Mouse (Mus musculus): Measurements from ENCODE around the gene Psmd7. TPM values are rescaled to one million over a fixed set of nuclear protein-coding genes. Genes with fewer than 3 reads are reported as not detected.
A peak's percentile ranks its signal among the peaks of the same experiment; 100 is the strongest.

The Psmd7 gene
- polyA plus RNA-seq, 1 experiment, result 46.3 TPM

DNA sequence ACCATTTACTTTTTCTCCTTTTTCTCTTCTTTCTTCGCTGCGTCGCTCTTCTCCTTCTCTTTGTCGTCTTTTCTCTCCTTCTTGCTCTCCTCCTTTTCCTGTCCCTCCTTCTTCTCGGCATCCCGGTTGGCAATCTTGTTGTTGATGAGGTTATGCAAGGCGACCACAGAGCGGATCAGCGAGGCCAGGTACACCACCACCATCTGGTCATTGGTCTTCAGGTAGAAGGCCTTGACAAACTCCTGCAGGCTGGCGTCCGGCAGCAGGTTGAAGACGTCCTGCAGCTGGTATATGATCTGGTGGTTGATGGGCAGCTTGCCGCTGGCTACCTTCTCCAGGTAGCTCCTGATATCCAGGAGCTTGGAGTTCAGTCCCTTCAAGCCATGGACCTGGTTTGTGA lies 7.4 kb downstream of the Psmd7 start:
- DNase-seq (ENCODE audit: low read depth, low spot score), result no peak
- 91% methylated on average over 13 of the region's 13 CpGs for WGBS

DNA sequence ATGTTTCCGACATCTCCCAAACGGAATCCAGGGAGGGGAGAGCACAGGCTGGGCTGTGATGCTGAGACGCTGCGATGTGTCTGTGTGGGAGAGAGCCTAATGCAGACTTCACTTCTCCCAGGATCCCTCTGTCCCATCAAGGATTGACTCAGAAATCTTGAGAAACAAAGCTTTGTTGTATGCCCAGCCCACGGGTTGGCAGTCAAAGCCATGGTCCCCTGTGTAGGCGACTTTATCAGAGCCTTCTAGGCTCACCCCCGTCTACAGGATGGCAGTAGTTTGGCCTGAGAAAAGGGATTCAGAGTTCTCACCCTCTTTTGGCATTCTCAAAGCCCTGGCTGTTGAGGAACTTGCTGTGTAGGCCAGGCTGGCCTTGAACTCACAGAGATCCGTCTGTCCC lies 9.7 kb downstream of the Psmd7 start:
- DNase-seq (ENCODE audit: low read depth, low spot score), result no peak
- WGBS, result 79% methylated on average over 8 of the region's 8 CpGs

GRCm38 (mm10) chr8:107578132-107578531 lies 10.1 kb downstream of the Psmd7 start:
- no peak for DNase-seq (ENCODE audit: low read depth, low spot score)
- WGBS, result 67% methylated on average over 8 of the region's 8 CpGs

- 72% methylated on average over 4 of the region's 4 CpGs for WGBS
These were observed 10.6 kb downstream of the Psmd7 start for GRCm38 (mm10) chr8:107577640-107578039.

DNA sequence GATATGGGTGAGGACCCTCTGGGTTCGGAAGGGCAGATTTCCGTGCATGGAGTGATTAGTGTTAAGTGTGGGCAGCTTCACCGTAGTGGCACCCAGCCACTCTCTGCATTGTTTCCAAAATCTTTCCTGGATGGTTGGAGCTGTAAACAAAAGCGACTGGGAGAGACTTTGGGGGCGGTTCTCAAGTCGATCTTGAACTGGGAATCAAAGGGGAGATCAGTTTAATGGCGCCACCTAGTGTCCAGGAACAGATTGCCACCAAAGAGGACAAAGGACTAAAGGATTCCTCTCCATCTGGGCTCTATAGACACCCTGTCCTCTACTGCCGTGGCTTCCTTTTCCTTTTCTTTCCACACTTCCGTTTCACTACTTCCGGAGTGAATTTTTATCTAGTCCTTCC lies 11.6 kb downstream of the Psmd7 start:
- WGBS, result 6% methylated on average over 10 of the region's 10 CpGs
- peak; percentile 56 for DNase-seq (ENCODE audit: low read depth, low spot score)

More at GRCm38 (mm10) chr8:107577640-107578039, 10.6 kb downstream of the Psmd7 start:
- DNase-seq (ENCODE audit: low read depth, low spot score), result no peak

- 86% methylated on average over 3 of the region's 3 CpGs for WGBS
- no peak for DNase-seq (ENCODE audit: low read depth, low spot score)
These were observed 13.5 kb downstream of the Psmd7 start for GRCm38 (mm10) chr8:107574771-107575170.

GRCm38 (mm10) chr8:107572497-107572896 lies 15.8 kb downstream of the Psmd7 start:
- whole genome bisulfite sequencing, result 57% methylated on average over 4 of the region's 4 CpGs

GRCm38 (mm10) chr8:107571486-107572135 lies 16.7 kb downstream of the Psmd7 start:
- WGBS, result 69% methylated on average over 7 of the region's 7 CpGs
- no peak for DNase-seq (ENCODE audit: low read depth, low spot score)

More at GRCm38 (mm10) chr8:107572497-107572896, 15.8 kb downstream of the Psmd7 start:
- peak; percentile 33 for DNase-seq (ENCODE audit: low read depth, low spot score)

- no peak for DNase-seq (ENCODE audit: low read depth, low spot score)
- 77% methylated on average over 2 of the region's 2 CpGs for WGBS
These were observed 17.2 kb downstream of the Psmd7 start for GRCm38 (mm10) chr8:107571046-107571445.

DNA sequence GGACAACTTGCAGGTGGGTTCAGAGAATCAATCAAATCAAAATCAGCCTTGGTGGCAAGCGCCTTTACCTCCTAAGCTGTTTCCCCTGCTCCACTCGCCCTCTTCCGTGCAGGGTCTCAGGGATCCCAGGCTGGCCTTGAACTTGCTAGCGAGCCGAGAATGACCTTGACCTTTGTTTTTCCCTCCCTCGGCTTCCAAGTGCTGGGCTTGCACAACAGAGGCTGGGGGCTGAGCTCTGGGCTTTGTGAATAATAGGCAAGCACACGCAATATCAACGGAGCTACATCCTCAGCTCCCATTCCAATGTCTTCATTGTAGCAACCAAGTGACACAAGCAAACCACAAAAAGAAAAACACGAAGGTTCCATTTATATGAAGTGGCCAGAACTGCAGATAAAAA lies 26.1 kb downstream of the Psmd7 start:
- 62% methylated on average over 9 of the region's 9 CpGs for WGBS
- no peak for DNase-seq (ENCODE audit: low read depth, low spot score)

DNA sequence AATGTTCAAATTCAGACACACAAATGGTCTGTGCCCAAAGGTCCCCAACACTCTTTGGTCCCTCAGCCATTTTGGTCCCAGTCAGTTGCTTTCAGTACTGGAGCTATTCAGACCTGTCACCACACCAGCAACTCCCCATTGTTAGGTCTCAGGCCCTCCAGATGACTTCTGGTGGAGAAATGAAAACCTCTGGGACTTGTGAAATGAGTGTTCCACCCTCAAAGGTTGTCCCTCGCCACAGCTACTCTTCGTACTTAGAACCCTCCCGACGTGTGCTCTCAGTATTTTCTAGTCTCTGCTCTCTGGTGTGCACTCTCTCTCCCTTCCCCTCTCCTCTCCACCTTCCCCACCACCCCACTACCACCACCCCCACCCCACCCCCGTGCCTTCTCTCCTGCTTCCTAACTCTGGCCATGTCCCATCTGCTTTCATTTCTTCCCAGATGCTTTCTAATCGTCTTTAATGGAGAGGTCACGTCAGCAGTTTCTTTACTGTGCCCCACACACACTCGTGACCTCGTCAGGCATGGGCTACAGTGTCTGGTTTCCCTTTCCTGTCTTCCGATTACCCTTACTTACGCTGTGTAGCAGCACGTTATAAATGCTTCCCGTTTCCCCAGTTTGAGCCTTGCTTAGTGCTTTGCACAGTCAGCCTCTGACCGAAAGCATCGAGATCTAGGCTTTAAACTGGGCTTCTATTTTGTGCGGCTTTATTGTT lies 27.3 kb downstream of the Psmd7 start:
- DNase-seq (ENCODE audit: low read depth, low spot score), result no peak

DNA sequence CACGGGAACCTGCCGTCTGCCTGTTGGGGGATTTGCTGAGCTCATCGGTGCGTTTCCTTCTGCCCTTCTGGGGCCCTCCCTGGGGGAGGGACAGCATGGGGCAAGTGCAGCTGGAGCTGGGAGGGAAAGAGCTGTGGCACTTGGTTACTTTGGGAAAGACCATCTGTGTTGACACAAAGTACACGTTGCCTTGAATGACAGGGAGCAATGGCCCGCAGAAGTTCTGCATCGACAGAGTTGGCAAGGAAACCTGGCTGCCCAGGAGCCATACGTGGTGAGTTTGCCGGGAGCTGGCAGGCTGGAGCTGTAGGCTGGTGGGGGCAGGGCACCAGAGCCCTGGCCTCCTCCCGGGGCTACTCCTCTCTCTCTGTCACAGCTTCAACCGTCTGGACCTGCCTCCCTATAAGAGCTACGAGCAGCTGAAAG lies 31.7 kb downstream of the Psmd7 start:
- WGBS, result 49% methylated on average over 12 of the region's 12 CpGs

More for the DNA sequence above, 27.3 kb downstream of the Psmd7 start:
- 50% methylated on average over 16 of the region's 16 CpGs for WGBS

GRCm38 (mm10) chr8:107555231-107555630 lies 33.0 kb downstream of the Psmd7 start:
- 93% methylated on average over 10 of the region's 10 CpGs for WGBS
- no peak for DNase-seq (ENCODE audit: low read depth, low spot score)

More for the DNA sequence above, 31.7 kb downstream of the Psmd7 start:
- DNase-seq (ENCODE audit: low read depth, low spot score), result no peak

- WGBS, result 69% methylated on average over 6 of the region's 6 CpGs
- no peak for DNase-seq (ENCODE audit: low read depth, low spot score)
These were observed 36.0 kb downstream of the Psmd7 start for GRCm38 (mm10) chr8:107552234-107552633.

GRCm38 (mm10) chr8:107546817-107547216 lies 41.4 kb downstream of the Psmd7 start:
- WGBS, result 83% methylated on average over 8 of the region's 8 CpGs
- DNase-seq (ENCODE audit: low read depth, low spot score), result no peak

DNA sequence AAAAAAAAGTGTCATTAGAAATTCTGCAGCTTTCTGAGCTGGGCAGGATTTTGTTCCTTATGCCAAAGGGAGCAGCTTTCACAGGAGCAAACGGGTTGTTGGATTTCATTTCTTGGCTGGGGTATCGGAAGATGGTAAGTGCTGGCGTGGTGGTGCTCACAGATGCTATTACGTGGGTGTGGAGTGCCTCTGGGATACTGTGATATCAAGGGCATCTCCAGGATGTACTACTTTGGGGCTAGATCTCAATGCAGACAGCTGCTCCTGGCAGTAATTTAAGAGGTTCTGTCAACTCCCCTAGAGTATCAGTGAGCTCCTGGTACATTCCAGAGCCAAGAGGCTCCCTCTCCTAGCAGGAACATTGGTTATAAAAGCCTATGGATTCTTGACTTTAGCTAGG lies 42.1 kb downstream of the Psmd7 start:
- 96% methylated on average over 4 of the region's 4 CpGs for WGBS
- DNase-seq (ENCODE audit: low read depth, low spot score), result no peak

DNA sequence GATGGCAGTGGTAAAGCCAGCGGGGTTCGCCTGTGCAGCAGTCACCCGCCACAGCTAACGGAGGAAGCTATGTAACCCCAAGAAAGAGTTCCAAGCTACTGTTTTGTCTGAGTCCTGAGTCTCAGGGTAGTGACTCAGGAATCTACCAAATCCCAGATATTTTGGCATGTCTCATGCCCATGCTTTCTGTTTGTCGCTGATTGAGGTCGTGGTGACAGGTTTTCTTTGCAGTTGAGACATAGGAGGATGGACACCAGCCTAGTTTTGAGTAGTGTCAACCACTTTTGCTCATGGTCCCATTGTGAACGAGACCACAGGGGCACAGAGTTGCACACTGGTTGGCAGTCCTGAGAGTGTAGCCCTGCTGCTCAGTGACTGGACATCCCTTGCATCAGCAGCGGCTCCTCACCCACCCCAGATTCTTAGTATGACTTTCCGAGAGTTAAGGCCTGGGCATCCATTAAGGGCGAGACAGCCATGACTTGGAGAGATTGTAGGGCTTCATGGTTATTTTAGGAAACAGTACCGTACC lies 42.6 kb downstream of the Psmd7 start:
- no peak for DNase-seq (ENCODE audit: low read depth, low spot score)
- WGBS, result 93% methylated on average over 11 of the region's 11 CpGs

DNA sequence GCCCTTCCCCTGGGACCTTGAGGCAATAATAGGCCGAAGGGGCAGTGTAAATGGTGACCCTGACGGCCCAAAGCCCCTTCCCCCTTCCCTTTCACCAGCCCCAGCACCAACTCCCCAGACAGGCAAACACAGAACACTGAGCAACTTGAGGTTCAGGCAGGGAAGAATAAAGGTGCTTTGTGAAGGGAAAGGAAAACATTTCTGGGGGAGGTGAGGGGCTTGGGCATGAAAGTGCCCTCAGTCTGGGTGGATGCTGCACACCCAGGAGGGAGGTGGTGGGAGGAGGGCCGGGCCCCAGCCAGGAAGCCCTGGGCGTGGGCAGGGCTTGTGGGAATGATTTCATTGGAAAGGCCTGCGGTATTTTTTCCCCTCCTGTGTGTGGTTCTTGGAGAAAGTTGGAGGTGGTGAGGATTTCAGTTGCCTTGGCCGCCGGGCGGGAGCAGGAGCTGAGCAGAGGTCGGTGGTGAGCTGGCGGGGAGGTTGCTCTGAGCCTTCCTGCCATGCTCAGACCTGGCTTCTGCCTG lies 43.6 kb downstream of the Psmd7 start:
- no peak for DNase-seq (ENCODE audit: low read depth, low spot score)
- WGBS, result 53% methylated on average over 10 of the region's 10 CpGs

GRCm38 (mm10) chr8:107544211-107544610 lies 44.1 kb downstream of the Psmd7 start:
- DNase-seq (ENCODE audit: low read depth, low spot score), result no peak
- 85% methylated on average over 8 of the region's 8 CpGs for WGBS

GRCm38 (mm10) chr8:107543714-107544113 lies 44.5 kb downstream of the Psmd7 start:
- DNase-seq (ENCODE audit: low read depth, low spot score), result no peak

DNA sequence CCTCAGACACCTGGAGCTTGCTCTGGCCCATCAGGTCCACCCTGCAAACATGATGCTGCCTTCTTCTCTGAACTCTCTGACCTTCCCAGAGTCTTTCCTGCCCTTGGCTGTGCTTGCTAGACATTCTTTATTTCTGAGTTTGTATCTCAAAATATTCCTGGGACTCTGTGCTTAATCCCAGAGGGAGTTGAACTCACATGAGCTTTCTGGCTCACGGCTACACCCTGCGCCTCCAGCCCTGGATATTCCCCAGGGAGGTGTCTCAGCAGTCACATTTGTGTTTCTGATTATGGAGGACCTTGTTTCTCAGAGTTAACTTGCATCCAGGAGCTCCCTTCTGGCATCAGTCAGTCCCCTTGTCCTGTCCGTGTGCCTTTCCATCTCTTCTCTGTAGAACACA lies 46.1 kb downstream of the Psmd7 start:
- 88% methylated on average over 3 of the region's 3 CpGs for WGBS
- no peak for DNase-seq (ENCODE audit: low read depth, low spot score)

More at GRCm38 (mm10) chr8:107543714-107544113, 44.5 kb downstream of the Psmd7 start:
- 93% methylated on average over 11 of the region's 11 CpGs for WGBS

All from large intestine, adult 2 months (tissue).